Mouse (Mus musculus): ENCODE measurements at regions not wholly inside any gene's neighbourhood (a gene's known extent, or its start where the extent isn't known, plus 50 kb on each side); places are given as distances from the start of the nearest gene placed in this dataset.

DNA sequence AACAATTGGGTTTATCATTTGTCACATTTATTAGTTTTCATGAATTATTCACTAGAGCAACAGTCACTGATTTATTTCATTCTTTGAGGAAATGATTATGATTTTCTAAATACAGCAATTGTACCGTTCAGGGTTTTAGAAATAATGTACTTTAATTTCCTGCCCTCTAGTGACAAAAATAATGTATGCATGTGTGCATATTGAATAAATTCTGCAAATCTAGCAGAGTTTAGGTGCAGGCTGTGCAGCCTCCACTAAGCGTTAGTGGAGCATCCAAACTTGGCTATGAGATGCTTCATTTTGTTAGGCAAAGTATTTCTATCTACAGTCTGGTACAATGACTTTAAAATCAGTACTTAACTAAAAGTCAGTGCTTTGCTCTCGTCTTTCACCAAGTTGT is 642.1 kb upstream of the A830018L16Rik start:
- no peak for ATAC-seq (replicated peaks; ENCODE audit: low read depth, poor library complexity, severe bottlenecking)

DNA sequence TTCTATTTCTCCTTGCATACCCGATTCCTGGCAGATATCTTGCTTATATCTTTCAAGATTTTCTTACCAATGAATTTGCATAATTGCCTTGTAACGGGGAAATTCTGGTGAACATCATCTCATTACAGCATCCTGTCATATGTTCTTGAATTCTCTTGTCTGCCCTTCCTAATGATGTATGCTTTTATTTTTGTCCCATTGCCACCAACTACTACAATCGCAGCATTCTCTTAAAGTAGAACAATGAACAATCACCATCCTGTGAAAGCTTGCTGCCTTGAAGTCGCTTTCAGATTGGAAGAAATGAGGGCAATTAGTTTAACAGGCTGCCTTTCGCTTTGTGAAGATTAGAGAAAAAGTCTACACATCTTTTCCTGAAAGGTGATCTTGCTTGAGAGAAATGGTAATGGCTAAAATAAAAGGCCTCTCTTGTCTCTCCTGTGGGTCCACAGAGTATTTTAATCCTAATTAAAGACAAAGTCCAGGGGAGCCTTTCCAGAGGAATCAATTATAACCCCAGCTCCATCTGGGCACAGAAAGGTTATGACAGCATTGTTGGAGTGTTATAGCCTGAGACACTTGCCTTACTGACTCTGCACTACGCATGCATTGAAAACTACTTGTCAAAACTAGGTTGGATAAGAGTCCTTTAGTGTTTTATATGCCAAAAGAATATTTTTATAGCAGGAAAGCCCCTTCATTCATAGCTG is 619.7 kb upstream of the A830018L16Rik start:
- no peak for ATAC-seq (replicated peaks; ENCODE audit: low read depth, poor library complexity, severe bottlenecking)

DNA sequence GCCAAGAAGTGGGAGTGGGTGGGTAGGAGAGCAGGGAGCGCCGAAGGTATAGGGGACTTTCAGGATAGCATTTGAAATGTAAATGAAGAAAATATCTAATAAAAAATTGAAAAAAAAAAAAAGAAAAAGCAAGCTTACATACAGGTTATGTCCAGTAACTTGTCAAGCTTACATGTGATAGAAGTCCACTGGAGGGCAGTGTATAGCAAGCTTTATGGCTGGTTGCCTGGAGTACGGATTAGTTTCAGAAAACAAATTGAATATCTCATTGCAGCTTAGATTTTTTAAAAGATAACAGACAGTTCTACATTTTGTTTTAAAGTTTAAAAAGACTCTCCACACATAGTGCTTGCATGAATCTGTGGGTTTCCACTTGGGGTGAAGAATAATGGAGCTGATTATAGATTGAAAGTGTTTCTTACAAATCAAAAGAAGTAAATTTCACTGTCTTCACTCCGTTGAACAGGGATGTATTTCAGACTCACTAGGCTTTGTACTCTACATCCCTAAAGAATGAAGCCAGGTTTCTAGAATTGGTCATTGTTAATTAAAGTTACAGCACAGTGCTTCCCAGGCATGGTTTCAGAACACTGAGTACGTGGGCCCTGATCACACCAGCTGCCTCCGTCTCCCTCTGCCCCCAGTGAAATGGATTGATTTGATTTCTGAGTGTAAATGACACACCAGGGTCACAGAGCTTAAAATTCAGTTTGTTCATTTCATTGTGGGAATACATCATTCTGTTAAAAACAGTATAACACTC is 578.1 kb upstream of the A830018L16Rik start:
- no peak for ATAC-seq (replicated peaks; ENCODE audit: low read depth, poor library complexity, severe bottlenecking)

DNA sequence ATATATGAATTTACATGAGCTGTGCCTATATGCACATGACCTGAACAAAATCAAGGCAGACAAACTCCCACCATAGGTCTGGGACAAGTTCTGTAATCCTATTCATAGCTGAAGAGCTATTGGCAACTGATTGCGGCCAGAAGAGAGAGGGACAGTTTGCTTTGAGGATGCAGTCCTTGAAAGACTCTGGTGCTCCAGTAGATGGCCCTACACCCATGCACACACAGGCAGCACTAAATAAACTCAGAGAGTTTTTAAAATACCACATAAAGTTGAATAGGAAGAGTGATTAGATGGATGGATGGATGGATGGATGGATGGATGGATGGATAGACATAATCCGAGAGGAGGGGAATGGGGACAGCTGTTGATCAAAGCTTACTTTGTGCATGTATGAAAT is 576.7 kb upstream of the A830018L16Rik start:
- no peak for ATAC-seq (replicated peaks; ENCODE audit: low read depth, poor library complexity, severe bottlenecking)

DNA sequence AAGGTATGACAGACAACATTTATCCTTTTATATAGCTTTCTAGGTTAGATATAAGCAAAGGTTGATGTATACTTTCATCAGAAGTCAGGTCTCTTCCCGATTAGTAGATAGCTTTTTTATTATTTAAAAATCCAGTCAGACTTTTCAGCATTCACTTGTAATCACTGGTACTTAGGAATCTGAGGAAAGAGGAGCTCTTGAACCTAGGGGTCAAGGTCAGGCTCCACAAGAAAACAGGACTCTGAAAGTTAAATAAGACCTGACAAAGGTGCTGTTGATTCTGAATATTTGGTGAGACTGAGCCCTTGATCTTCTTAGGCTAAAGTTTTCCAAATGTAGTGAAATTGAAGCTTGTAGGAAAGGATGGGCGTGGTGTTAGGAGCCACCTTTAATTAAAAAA is 561.0 kb upstream of the A830018L16Rik start:
- ATAC-seq (replicated peaks; ENCODE audit: low read depth, poor library complexity, severe bottlenecking) = no peak

DNA sequence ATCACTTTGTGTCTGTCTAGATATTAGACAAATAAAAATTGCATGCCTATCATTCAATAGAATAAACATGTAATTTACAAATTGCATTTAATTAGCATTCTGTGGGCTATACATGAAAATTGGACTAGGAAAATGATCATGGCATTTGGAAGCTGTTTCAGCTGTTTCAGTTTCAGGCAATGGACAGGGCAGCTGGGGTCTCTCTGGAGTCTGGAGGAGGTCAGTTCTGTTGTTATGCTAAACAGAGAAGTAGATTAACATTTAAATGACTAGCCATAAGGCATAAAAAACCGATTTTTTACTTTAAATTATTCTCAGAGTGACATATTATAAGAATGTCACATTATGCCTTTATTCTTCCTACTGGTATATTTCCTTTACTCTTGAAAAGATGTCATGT is 559.4 kb upstream of the A830018L16Rik start:
- no peak for ATAC-seq (replicated peaks; ENCODE audit: low read depth, poor library complexity, severe bottlenecking)

DNA sequence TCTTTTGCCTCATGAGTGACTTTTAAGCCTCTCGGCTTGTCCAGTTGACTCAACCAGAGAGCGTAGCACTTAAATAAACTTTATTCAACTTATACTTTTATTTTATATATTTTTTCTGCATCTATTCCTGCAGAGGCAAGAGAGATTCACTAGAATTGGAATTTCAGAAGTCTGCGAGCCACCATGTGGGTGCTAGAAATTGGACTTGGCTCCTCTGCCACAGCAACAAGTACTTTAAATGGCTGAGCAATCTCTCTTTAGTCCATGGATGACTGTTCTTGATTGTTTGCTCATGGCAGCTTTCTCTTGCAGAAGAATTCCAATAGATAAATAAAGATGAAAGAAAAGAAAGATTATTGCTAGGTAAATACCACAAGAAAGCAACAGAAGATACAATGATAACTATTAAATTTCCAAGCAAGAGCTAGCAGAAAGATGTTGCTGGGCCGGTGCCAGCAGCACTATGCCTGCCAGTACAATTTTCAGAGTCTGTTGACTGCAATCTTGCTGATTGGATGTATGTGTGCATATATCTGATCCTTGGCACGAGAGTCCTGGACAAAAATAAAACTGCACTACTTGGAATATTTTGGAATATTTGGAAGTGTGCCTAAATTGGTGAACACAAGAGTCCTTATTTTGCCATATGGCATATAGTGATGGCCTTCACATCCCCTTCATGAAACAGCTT is 542.6 kb upstream of the A830018L16Rik start:
- no peak for ATAC-seq (replicated peaks; ENCODE audit: low read depth, poor library complexity, severe bottlenecking)

DNA sequence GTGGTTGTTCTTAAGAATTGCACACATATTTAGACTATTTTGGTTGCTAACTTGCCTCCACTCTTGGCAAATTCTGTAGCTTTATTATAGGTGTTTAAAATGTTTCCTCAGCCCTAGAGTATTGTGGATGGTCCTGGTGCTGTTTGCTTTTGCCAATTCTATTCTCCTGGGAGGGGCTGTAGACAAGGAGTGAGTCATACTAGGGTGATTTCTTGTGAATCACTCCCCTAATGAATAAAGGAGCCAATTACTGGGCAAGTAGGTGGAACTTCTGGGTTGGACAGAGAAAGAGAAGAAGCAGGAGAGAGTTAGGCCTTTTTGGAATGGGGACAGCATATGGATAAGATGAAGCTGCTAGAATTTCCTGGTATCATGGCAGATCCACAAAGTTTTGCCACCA is 541.6 kb upstream of the A830018L16Rik start:
- ATAC-seq (replicated peaks; ENCODE audit: low read depth, poor library complexity, severe bottlenecking) = no peak

DNA sequence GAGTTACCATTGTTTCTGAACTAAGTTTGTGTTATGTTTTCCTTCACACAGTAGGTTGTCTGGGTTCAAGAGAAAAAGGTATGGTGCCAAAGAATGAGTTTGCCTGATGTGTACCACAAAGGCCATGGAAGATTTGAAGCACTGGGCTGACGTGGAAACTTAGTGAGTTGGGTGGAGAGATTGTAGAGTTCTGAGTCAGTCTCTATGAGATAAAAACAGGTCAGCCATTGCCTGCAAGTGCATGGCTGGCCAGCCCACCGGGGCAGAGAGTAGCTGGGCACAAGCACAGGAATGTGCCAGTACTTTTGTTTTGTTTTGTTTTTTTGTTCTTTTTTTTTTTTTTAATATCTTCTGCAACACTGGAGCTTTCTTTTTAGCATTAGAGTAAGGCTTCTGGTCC is 541.2 kb upstream of the A830018L16Rik start:
- ATAC-seq (replicated peaks; ENCODE audit: low read depth, poor library complexity, severe bottlenecking) = no peak

DNA sequence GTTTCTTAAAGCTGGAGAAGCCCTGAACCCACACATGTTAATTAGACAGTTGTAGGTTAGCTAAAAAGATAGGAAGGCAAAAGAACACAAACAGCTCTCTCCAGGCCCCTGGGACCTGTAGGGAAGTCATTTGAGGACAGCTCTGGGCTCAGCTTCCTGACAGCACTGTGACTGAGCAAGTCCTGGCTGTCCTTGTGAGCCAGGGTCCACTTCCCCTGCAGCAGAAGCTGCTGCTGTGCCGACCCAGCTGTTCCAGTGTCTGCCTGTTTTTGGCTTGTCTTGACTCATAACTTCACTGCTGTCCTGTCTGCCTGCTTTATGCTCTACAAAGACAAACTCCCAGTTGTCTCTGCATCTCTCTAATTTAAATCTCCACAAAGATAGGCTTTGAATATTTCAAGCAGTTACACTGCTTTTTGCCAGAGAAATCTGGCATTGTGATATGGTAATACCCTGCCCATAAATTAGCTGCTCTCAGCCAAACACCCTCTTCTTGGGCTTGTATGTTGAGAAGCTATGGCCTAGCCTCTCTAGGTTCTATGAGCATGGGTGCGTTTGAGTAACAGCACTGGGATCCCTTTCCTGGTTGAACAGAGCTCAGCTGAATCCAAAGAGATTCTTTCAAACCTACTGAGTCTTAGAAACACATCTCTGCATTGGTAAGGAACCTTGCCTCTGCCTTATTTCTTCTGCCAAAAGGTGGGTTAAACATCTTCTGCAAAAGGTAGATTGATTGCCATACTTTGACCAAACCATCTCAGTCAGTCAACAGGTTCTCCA is 536.3 kb upstream of the A830018L16Rik start:
- ATAC-seq (replicated peaks; ENCODE audit: low read depth, poor library complexity, severe bottlenecking) = peak; percentile 66

DNA sequence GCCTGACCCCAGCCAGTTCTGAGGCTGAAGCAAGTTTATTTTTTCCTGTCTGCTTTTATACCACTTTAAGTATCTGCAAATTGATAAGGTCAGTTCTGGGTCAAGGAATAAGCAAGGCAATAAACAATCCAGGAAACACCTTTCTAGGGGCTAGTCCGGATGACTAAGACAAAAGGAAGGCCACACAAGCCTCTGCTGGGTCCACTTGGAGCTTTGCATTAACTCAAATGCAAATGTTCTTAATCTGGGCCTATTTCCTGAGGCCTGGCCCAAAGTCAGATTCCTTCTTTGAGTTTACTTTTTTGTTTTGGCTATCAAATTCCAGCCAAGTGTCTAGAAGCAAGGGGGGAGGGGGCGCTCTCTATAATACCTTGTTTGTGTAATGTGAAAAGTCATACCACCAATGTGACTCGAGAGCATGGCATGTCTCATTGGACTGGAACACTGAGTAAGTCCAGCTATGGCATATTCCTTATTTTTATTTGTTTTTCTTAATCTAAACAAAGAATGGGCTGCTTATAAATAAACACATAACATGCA is 535.6 kb upstream of the A830018L16Rik start:
- ATAC-seq (replicated peaks; ENCODE audit: low read depth, poor library complexity, severe bottlenecking) = no peak

DNA sequence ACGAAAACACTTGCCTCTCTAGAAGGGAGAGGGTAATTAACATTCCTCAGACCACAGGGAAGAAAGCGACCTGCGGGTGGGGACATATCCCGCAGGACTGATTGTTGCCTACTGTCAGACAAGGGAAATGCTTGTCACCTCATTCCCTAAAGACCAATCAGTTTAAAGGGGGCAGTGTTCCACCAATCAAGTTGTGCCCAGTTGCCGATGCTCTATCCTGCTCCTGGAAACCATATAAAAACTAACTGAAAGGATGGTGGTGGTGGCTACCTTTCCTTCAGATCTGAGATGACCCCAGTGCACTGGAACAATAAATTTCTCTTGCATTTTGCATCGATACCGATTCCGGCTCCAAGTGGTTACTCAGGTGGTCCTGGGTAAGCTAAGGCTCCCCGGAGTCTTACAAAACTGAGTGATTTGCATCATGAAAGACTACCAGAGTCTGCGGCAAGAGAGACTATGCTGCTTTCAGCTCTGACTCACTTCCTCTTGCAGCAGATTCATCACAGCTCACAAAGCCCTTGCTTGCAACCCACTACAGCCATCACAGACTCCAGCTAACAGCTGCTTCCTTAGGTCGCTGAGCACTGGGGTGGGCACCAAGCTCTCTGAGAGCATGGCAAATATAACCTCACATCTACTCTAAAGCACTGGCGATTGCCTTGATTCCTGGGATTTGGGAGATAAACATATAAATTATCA is 533.7 kb upstream of the A830018L16Rik start:
- peak; percentile 96 for ATAC-seq (replicated peaks; ENCODE audit: low read depth, poor library complexity, severe bottlenecking)

DNA sequence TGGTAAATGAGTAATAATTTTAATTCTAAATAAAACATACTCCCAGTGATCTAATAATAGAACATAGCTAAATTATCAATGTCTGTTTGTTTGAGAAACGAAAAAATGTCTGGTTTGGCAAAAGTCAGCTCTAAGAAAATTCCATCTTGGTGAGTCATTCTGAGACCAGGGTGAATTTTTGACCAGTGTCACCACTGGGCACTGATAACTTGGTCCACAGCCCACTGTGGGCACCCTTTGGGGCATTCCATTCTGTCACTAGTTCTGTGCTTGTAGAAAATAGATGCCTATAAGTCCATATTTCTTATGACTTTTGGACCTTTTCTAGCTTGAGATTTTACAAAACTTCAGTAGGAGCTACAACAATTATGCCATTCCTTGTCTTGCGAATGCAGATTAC is 515.1 kb upstream of the A830018L16Rik start:
- ATAC-seq (replicated peaks; ENCODE audit: low read depth, poor library complexity, severe bottlenecking) = no peak

DNA sequence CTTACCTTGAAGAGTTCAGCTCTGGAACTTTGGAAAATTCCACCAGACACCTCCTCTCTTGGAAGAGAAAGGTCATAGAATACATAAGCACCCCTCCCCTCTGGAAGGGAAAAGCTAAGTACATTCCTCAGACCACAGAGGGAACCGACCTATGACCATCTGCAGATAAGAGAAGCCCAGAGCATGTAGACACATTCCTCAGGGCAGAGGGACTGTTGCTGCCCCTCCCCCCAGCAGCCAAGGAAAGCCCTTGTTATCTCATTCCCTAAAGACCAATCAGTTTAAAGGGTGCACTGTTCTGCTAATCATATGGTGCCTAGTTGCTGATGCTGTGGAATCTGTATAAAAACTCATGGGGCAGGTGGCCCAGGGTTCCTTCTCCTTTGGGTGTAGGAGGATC is 511.2 kb upstream of the A830018L16Rik start:
- ATAC-seq (replicated peaks; ENCODE audit: low read depth, poor library complexity, severe bottlenecking) = no peak

DNA sequence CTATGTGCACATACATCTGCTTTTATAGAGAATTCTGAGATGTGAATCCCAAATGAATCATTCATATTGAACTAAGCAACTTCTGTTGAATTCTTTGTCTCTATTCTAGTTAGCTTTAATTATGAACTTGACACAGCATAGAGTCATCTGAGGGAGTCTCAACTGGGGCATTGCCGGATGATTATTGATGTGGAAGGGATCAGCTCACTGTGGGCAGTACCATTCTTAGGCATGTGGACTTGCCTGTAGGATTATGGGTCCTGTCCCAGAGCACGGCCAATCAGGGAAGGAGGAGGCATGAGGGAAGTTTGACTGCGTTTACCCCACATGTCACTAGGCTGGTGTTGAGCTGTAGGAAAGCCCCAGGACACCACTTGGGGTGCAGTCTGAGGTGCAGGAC is 493.9 kb upstream of the A830018L16Rik start:
- no peak for ATAC-seq (replicated peaks; ENCODE audit: low read depth, poor library complexity, severe bottlenecking)

DNA sequence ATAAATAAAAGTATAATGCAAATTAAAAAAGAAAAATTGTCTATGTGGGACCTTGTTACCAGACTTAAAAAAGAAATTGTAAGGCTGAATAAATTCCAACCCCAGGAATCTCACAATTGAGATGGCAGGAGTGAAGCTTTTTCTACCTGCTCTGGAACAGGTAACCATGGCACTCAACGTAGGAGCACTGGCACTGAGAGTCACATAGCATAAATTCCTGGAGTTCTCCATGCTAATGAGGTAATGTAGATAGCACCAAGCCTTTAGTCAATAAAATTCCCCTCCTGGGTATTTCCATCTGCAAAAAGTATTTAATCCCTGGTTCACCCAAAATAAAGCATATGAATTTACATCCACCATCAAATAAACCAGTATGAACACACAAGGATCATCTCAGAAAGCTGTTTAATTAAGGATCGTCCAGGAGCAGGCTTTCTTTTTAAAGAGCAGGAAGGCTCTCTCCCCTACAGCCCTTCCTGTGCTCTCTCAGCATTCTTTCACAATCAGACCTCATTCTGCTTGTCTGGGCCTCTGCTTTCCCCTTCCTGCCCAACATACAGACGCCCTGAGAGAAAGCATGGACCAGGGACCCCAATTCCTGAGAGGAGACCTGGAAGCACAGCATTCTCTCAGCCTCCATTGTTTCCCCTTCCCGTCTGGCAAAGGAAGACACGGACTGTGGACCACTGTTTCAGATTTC is 481.4 kb upstream of the A830018L16Rik start:
- ATAC-seq (replicated peaks; ENCODE audit: low read depth, poor library complexity, severe bottlenecking) = no peak

DNA sequence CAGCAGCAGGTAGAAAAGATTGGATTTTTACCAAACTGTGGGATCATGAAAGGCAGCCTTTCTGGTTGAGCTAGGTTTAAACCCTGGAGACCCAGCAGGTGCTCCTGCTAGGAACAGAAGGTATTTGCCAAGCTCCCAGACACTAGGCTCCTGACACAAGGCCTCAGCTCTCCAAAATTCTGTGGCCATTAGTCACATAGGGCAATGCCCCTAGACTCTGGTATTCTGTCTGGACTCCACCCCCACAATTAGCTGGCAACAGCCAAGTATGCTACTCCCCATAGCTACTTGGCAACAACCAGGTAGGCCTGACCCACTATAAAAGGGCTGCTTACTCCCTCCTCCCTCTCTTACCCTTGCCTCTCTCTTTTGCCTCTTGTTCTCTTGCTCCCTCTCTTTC is 480.7 kb upstream of the A830018L16Rik start:
- ATAC-seq (replicated peaks; ENCODE audit: low read depth, poor library complexity, severe bottlenecking) = no peak

DNA sequence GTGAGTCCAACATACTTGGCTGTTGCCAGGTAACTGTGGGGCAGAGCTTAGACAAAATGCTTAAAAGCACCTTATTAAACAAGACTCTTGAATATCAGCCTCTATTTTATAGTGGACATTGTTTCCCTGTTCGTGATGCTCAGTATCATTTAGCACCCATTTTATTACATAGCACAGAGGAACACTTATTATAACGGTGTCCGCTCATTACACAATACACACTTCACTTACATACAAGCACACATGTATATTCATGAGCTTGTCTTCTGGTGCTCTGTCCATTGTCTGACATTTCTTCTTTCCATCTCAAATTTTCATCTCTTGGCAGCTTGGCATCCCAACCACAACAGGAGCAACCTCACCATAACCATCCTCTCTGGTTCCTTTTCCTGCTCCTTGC is 475.5 kb upstream of the A830018L16Rik start:
- ATAC-seq (replicated peaks; ENCODE audit: low read depth, poor library complexity, severe bottlenecking) = no peak

DNA sequence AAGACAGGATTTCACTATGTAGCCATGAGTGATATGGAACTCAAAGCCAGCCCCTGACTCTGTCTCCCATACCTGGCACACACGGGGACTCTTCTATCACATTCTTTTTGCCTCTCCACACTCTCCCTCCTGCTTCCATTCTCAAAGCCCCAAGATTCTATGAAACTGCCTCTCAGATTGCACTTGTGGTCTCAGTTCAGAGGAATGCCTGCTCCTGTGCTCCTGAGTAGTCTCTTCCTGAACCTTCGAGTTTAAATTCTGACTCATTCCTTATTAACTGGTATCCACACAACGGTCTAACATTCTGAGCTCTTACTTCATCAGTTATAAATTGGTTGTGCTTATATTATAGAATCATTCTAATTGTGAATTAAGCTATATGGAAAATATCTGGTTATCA is 473.6 kb upstream of the A830018L16Rik start:
- ATAC-seq (replicated peaks; ENCODE audit: low read depth, poor library complexity, severe bottlenecking) = no peak
